Mouse (Mus musculus): Measurements from ENCODE around the gene Eif3d. TPM values are rescaled to one million over a fixed set of nuclear protein-coding genes. Genes with fewer than 3 reads are reported as not detected.
A peak's percentile ranks its signal among the peaks of the same experiment; 100 is the strongest.

The Eif3d gene
- 344 and 352 TPM in 2 replicates for total RNA-seq (2012; rRNA removed)
- total RNA-seq (2014; rRNA removed) = 269 and 302 TPM in 2 replicates
- 406 and 493 TPM in 2 replicates for polyA plus RNA-seq (2012; ENCODE audit: insufficient read length, low read depth)

DNA sequence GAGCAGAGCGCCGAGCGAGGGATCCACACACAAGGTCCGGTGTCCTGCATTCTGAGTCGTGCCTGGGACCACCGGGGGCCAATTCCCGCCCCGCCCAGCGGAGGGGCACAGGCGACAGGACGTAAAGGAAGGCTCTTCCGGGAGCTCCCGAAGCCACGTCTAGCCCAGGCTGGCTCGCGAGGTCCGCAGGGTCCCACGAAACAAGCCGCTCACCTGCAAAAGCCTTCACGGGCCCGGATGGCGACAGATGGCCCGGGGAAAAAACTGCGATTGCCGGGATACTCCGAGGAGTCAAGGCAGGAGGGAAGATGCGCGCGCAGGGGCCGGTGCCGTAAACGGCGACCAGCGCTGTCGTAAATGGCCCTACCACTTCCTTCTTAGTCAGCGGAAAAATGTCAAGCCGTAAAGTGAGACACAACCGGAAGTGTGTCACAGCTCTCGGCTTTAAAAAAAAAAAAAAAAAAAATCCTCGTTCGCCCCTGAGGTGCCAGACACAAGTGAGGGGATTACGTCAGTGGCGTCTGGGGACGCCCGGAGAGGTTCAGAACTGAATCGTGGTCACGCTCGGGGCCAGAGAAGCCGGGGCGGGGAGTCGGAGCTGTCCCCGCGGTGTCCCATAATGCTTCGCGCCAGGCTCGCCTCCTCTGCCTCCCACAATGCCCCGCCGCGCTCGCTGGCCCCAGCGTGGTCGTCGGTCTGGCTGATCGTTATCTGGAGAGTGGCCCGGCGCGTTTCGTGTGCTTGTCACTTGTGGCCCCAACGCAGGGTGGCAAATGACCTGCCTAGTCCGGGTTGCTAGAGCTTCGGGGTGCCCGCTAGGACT, at the start of gene Eif3d:
Gene Eif3d (minus strand): TSS at position 344 of the 823 bp plus-strand sequence.
- Histone ChIP-seq H3K9me3 (replicated peaks; ENCODE audit: low read length) (no peaks in the 10 kb centered on the region), H3K9ac (ENCODE audit: insufficient read depth, low read depth) (peak within 1 kb of the TSS; percentile 100), H3K4me2 (ENCODE audit: insufficient read depth, low read depth, poor library complexity, severe bottlenecking) (peak within 1 kb of the TSS; percentile 92), H3K79me2 (replicated peaks; ENCODE audit: control insufficient read depth, extremely low read depth, insufficient read depth, poor library complexity, severe bottlenecking) (peaks cover 30% of the 10 kb centered on the region), H3K4me1 (ENCODE audit: control insufficient read depth in 1 of 2, insufficient read depth in 2 of 2) (peaks cover 6 to 30% of the 10 kb centered on the region in 2 experiments), H3K27me3 (replicated peaks) (no peaks in the 10 kb centered on the region), H3K27ac (ENCODE audit: insufficient read depth, low read depth) (peak within 1 kb of the TSS; percentile 96), H3K4me3 (replicated peaks in 1 of 3; ENCODE audit: low read depth in 2 of 3, low read length in 2 of 3, poor library complexity in 1 of 3) (peak within 1 kb of the TSS; percentile 98 to 99 (median 99)), H3K36me3 (replicated peaks in 1 of 2; ENCODE audit: control insufficient read depth in 1 of 2, insufficient read depth in 1 of 2, low read length in 1 of 2) (peaks cover 30 to 35% of the 10 kb centered on the region in 2 experiments)
- TF ChIP-seq MAX (IDR thresholded peaks at IDR 0.05; ENCODE audit: low read length) (peak; percentile 85), HCFC1 (IDR thresholded peaks at IDR 0.05; ENCODE audit: low read depth, low read length) (peak; percentile 95), BHLHE40 (IDR thresholded peaks at IDR 0.05; ENCODE audit: low read depth, low read length) (peak; percentile 86), ZMIZ1 (IDR thresholded peaks at IDR 0.05; ENCODE audit: low read depth, low read length) (peak; percentile 68), RAD21 (IDR thresholded peaks at IDR 0.05; ENCODE audit: low read depth, low read length) (no peak), ZC3H11A (IDR thresholded peaks at IDR 0.05; ENCODE audit: low read depth, low read length) (no peak), IRF4 (IDR thresholded peaks at IDR 0.05; ENCODE audit: low read depth, low read length) (peak; percentile 81), MAFK (IDR thresholded peaks at IDR 0.05; ENCODE audit: insufficient replicate concordance, low read length) (peak; percentile 98), MYC (IDR thresholded peaks at IDR 0.05; ENCODE audit: low read depth, low read length) (peak; percentile 94), USF1 (IDR thresholded peaks at IDR 0.05; ENCODE audit: low read depth, low read length) (no peak), TBP (conservative IDR thresholded peaks at IDR 0.05; ENCODE audit: low read depth, low read length) (peak; percentile 82), SIN3A (IDR thresholded peaks at IDR 0.05; ENCODE audit: low read length) (peak; percentile 93), ETS1 (conservative IDR thresholded peaks at IDR 0.05; ENCODE audit: low read depth, low read length) (peak; percentile 87), RCOR1 (conservative IDR thresholded peaks at IDR 0.05; ENCODE audit: low read depth, low read length) (peak; percentile 72; the same call in 1 of the 2 replicates), NELFE (IDR thresholded peaks at IDR 0.05; ENCODE audit: low read depth, low read length) (peak; percentile 84), PAX5 (IDR thresholded peaks at IDR 0.05; ENCODE audit: low read length) (no peak), E2F4 (IDR thresholded peaks at IDR 0.05; ENCODE audit: insufficient replicate concordance, low read depth, low read length) (no peak), CHD2 (IDR thresholded peaks at IDR 0.05; ENCODE audit: low read length) (peak; percentile 58; the same call in 1 of the 2 replicates), TCF12 (IDR thresholded peaks at IDR 0.05; ENCODE audit: low read depth, low read length) (peak; percentile 70), JUND (conservative IDR thresholded peaks at IDR 0.05; ENCODE audit: low read depth, low read length) (peak; percentile 54; the same call in 1 of the 2 replicates), SMC3 (IDR thresholded peaks at IDR 0.05; ENCODE audit: low read depth, low read length) (no peak), CTCF (conservative IDR thresholded peaks at IDR 0.05 in 1 of 2, IDR thresholded peaks at IDR 0.05 in 1 of 2; ENCODE audit: low read depth in 2 of 2, low read length in 2 of 2) (no peak), KAT2A (IDR thresholded peaks at IDR 0.05; ENCODE audit: insufficient replicate concordance, low read length) (peak; percentile 91), NRF1 (IDR thresholded peaks at IDR 0.05; ENCODE audit: low read depth, low read length) (peak; percentile 87), MAZ (IDR thresholded peaks at IDR 0.05; ENCODE audit: low read depth, low read length) (peak; percentile 96), MEF2A (IDR thresholded peaks at IDR 0.05; ENCODE audit: borderline replicate concordance, low read depth, low read length) (peak; percentile 67), UBTF (IDR thresholded peaks at IDR 0.05; ENCODE audit: low read depth, low read length) (no peak), POLR2AphosphoS2 (IDR thresholded peaks at IDR 0.05; ENCODE audit: low read depth, low read length) (peak; percentile 80), ZNF384 (IDR thresholded peaks at IDR 0.05; ENCODE audit: low read depth, low read length) (peak; percentile 100), JUN (IDR thresholded peaks at IDR 0.05; ENCODE audit: insufficient read depth, low read depth, low read length) (peak; percentile 80), ZKSCAN1 (IDR thresholded peaks at IDR 0.05; ENCODE audit: borderline replicate concordance, low read depth, low read length) (no peak), ELF1 (IDR thresholded peaks at IDR 0.05; ENCODE audit: low read depth, low read length) (peak; percentile 97), USF2 (conservative IDR thresholded peaks at IDR 0.05; ENCODE audit: low read depth, low read length) (no peak), CHD1 (IDR thresholded peaks at IDR 0.05; ENCODE audit: low read depth, low read length) (no peak), POLR2A (IDR thresholded peaks at IDR 0.05; ENCODE audit: low read depth, low read length) (peak; percentile 95), MXI1 (IDR thresholded peaks at IDR 0.05; ENCODE audit: low read depth, low read length) (peak; percentile 84), EP300 (IDR thresholded peaks at IDR 0.05; ENCODE audit: low read length) (no peak), GABPA (IDR thresholded peaks at IDR 0.05; ENCODE audit: insufficient replicate concordance, low read depth, low read length) (peak; percentile 27; the same call in 1 of the 2 replicates)
- DNase-seq (ENCODE audit: extremely low read depth) = peak; percentile 98
- dilution Hi-C loops (cut with MboI; ENCODE audit: extremely low pct_ligation_motif_present, extremely low pct_unique_long_range_greater_than_20kb, low sequenced_read_pairs) (no loop called here), in situ Hi-C loops (cut with MboI; ENCODE audit: low pct_ligation_motif_present, low pct_unique_long_range_greater_than_20kb, low sequenced_read_pairs) (loop anchor here (5.0 to 25.0 kb wide), 4 partner anchors 38 to 567 kb away; partner anchors contain the start of genes C1qtnf6, Csf2rb, Ncf4 and Sstr3)

Measured in CH12.LX (cell line).